Mouse (Mus musculus) intestine, postnatal 0 days (tissue): ENCODE measurements around the gene Paqr4. TPM values are rescaled to one million over a fixed set of nuclear protein-coding genes. Genes with fewer than 3 reads are reported as not detected.

Experiments used
- ATAC-seq: fragments of 200-750 bp; cut with Nextera tagmentation; 2 replicates; pipeline ENCODE4 v1.8.0; 2017; ENCODE audit warnings: mild to moderate bottlenecking, moderate TSS enrichment, moderate library complexity
- H3K27ac ChIP-seq: fragments of 300-500 bp; sonication (generic); 2 replicates; pipeline ENCODE4 v1.5.1; 2014; ENCODE audit warnings: mild to moderate bottlenecking, low read depth, low read length, moderate library complexity
- H3K27me3 ChIP-seq: fragments of 300-500 bp; sonication (generic); replicated peaks from 2 replicates; pipeline ENCODE4 v1.6.1; 2014; ENCODE audit warnings: low read length, mixed read lengths; ENCODE audit not compliant: control insufficient read depth, insufficient read depth
- H3K36me3 ChIP-seq: fragments of 300-500 bp; sonication (generic); 2 replicates; pipeline ENCODE4 v1.6.1; 2014; ENCODE audit warnings: mild to moderate bottlenecking, moderate library complexity; ENCODE audit not compliant: control insufficient read depth, insufficient read depth
- H3K4me1 ChIP-seq: fragments of 300-500 bp; sonication (generic); replicated peaks from 2 replicates; pipeline ENCODE4 v1.6.1; 2014; ENCODE audit warnings: antibody characterized with exemption, low read length, mixed read lengths; ENCODE audit not compliant: control insufficient read depth, insufficient read depth
- H3K4me2 ChIP-seq: fragments of 300-500 bp; sonication (generic); replicated peaks from 2 replicates; pipeline ENCODE4 v1.6.1; 2014; ENCODE audit warnings: low read depth, mild to moderate bottlenecking, moderate library complexity
- H3K4me3 ChIP-seq: fragments of 300-500 bp; sonication (generic); 2 replicates; pipeline ENCODE4 v1.5.1; 2014; ENCODE audit warnings: low read depth, low read length
- H3K9ac ChIP-seq: fragments of 300-500 bp; sonication (generic); 2 replicates; pipeline ENCODE4 v1.6.1; 2014; ENCODE audit warnings: mild to moderate bottlenecking, low read depth, low read length
- H3K9me3 ChIP-seq: fragments of 300-500 bp; sonication (generic); 2 replicates; pipeline ENCODE4 v1.6.1; 2016; ENCODE audit warnings: mixed run types; ENCODE audit not compliant: control insufficient read depth
- CTCF ChIP-seq: sonication (generic); IDR thresholded peaks from 2 replicates; pipeline ENCODE4 v1.5.1; 2016; ENCODE audit warnings: low read depth, mild to moderate bottlenecking, control low read depth, antibody characterized with exemption, moderate library complexity
- WGBS: fragments of 180-500 bp; shearing (Covaris S2); extraction: QIAGEN DNeasy Blood & Tissue Kit; methylation state at CpG from one replicate; pipeline ENCODE4 v1.1.7; 2014; 5-methylcytosine and 5-hydroxymethylcytosine counted together
- polyA plus RNA-seq: library from polyadenylated mRNA; unstranded; fragments of >200 nt; fragmentation: Nextera tagmentation; extraction: Ambion mirVana; gene quantifications from 2 replicates; pipeline ENCODE4 v1.2.1, GENCODE M21; 2015

Gene Paqr4
- polyA plus RNA-seq, 1 experiment from 2014 or later = 15.9 TPM

DNA sequence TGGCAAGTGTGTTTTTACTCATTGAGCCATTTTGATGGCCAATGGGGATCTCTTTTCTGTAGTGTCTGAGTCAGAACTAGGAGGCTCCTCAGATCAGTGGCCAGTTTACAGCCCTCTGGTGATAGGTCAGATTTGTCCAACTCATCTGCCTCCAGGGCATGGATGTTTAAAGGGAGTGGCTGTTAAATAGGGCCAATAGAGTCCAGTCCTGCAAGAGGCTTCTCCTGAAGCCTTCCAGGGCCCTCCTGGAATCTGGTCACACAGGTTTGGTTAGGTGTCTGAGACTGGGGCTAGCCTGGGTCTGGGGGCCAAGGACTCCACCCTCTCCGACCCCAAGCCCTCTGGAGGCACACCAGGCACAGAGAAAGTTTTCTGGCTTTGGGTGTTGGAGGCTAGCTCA is 46.2 kb downstream of the Paqr4 start:
- WGBS = 50% methylated on average over 1 of the region's 1 CpGs
- Histone ChIP-seq H3K4me1 (no peaks in the 10 kb centered on the region), H3K4me3 (no peak overlapping the region), H3K27me3 (peaks cover 3% of the 10 kb centered on the region; the same call in 1 of the 2 replicates), H3K9ac (no peak overlapping the region), H3K27ac (no peak overlapping the region), H3K36me3 (no peaks in the 10 kb centered on the region), H3K4me2 (no peak overlapping the region), H3K9me3 (no peaks in the 10 kb centered on the region)
- no peak for ATAC-seq
- TF ChIP-seq CTCF = no peak

Other genes with a start within 250 kb of the Paqr4 start
- gene Zfp213, start 176.6 kb downstream of the Paqr4 start, polyA plus RNA-seq = 8.1 and 8.2 TPM in 2 replicates
- gene Zfp13, start 141.4 kb downstream of the Paqr4 start, polyA plus RNA-seq = 3.1 and 3.4 TPM in 2 replicates
- gene Zscan10, start 140.0 kb downstream of the Paqr4 start, polyA plus RNA-seq = not detected in 2 replicates
- 0.13 and 0.16 TPM in 2 replicates for gene Mmp25, start 95.6 kb downstream of the Paqr4 start, polyA plus RNA-seq
- gene Bicdl2, start 80.4 kb downstream of the Paqr4 start, polyA plus RNA-seq = 7.8 and 8.5 TPM in 2 replicates
- gene Hcfc1r1, start 67.3 kb downstream of the Paqr4 start, polyA plus RNA-seq = 131 and 136 TPM in 2 replicates
- gene Thoc6, start 67.0 kb downstream of the Paqr4 start, polyA plus RNA-seq = 14.7 and 15.5 TPM in 2 replicates
- 46.6 and 50.9 TPM in 2 replicates for gene Tnfrsf12a, start 63.4 kb downstream of the Paqr4 start, polyA plus RNA-seq
- 0.38 and 0.42 TPM in 2 replicates for gene Cldn6, start 61.6 kb downstream of the Paqr4 start, polyA plus RNA-seq
- gene Cldn9, start 56.8 kb downstream of the Paqr4 start, polyA plus RNA-seq = 0.23 and 0.34 TPM in 2 replicates
- 0.05 TPM in 1 of 2 replicates, not detected in the other for gene 1520401A03Rik, start 18.1 kb downstream of the Paqr4 start, polyA plus RNA-seq
- 12.4 and 12.6 TPM in 2 replicates for gene Pkmyt1, start 14.5 kb downstream of the Paqr4 start, polyA plus RNA-seq
- gene Kremen2, start 5.0 kb upstream of the Paqr4 start, polyA plus RNA-seq = 2.7 and 2.8 TPM in 2 replicates
- gene Flywch1, start 30.7 kb upstream of the Paqr4 start, polyA plus RNA-seq = 36.8 and 39.0 TPM in 2 replicates
- gene Flywch2, start 45.2 kb upstream of the Paqr4 start, polyA plus RNA-seq = 17.6 and 19.1 TPM in 2 replicates
- gene Srrm2, start 49.7 kb upstream of the Paqr4 start, polyA plus RNA-seq = 185 and 230 TPM in 2 replicates
- gene Elob, start 88.3 kb upstream of the Paqr4 start, polyA plus RNA-seq = 994 and 1,025 TPM in 2 replicates
- not detected in 2 replicates for gene Prss33, start 95.2 kb upstream of the Paqr4 start, polyA plus RNA-seq
- 16.2 and 23.1 TPM in 2 replicates for gene Prss32, start 103.0 kb upstream of the Paqr4 start, polyA plus RNA-seq
- gene Prss41, start 103.3 kb upstream of the Paqr4 start, polyA plus RNA-seq = 5.2 and 6.2 TPM in 2 replicates
- gene Prss21, start 127.2 kb upstream of the Paqr4 start, polyA plus RNA-seq = not detected in 2 replicates
- gene Dcpp1, start 140.0 kb upstream of the Paqr4 start, polyA plus RNA-seq = 3.8 and 6.3 TPM in 2 replicates
- gene Dcpp2, start 140.0 kb upstream of the Paqr4 start, polyA plus RNA-seq = not detected in 2 replicates
- 4.7 and 7.6 TPM in 2 replicates for gene Dcpp3, start 176.6 kb upstream of the Paqr4 start, polyA plus RNA-seq
- not detected in 2 replicates for gene Sbp, start 200.8 kb upstream of the Paqr4 start, polyA plus RNA-seq
- not detected in 2 replicates for gene Sbpl, start 214.4 kb upstream of the Paqr4 start, polyA plus RNA-seq
- 4.7 and 12.1 TPM in 2 replicates for gene Prss30, start 239.7 kb upstream of the Paqr4 start, polyA plus RNA-seq